Mouse (Mus musculus): ENCODE data around the gene Sec24b. TPM values are rescaled to one million over a fixed set of nuclear protein-coding genes. Genes with fewer than 3 reads are reported as not detected.

The Sec24b gene
- total and polyA plus RNA-seq, 3 experiments: 18.6 to 56.3 (median 54.4) TPM

- DNase-seq (ENCODE audit: low read depth, low spot score): no peak
- no peaks in the 10 kb centered on the region for H3K9me3 ChIP-seq (replicated peaks; ENCODE audit: insufficient read depth, low read length)
- no peaks in the 10 kb centered on the region for H3K27me3 ChIP-seq (ENCODE audit: control insufficient read depth in 1 of 2, insufficient read depth in 2 of 2, low read length in 2 of 2)
- H3K4me1 ChIP-seq (ENCODE audit: control insufficient read depth in 1 of 2, insufficient read depth in 2 of 2, low read length in 2 of 2): no peaks in the 10 kb centered on the region
- TF ChIP-seq POLR2AphosphoS2 (IDR thresholded peaks at IDR 0.05; ENCODE audit: low read length) (no peak), CHD2 (IDR thresholded peaks at IDR 0.05; ENCODE audit: low read length) (no peak), TCF12 (IDR thresholded peaks at IDR 0.05; ENCODE audit: low read depth, low read length) (no peak), MEF2A (IDR thresholded peaks at IDR 0.05; ENCODE audit: extremely low read depth, insufficient replicate concordance, low read depth, low read length, poor library complexity, severe bottlenecking) (no peak), KAT2A (conservative IDR thresholded peaks at IDR 0.05; ENCODE audit: low read depth, low read length) (no peak), EP300 (IDR thresholded peaks at IDR 0.05; ENCODE audit: low read depth in 1 of 2, low read length in 2 of 2) (no peak), MXI1 (IDR thresholded peaks at IDR 0.05; ENCODE audit: low read depth, low read length) (no peak), USF2 (IDR thresholded peaks at IDR 0.05; ENCODE audit: borderline replicate concordance in 1 of 2, insufficient read depth in 1 of 2, low read depth in 1 of 2, low read length in 2 of 2) (no peak), ZKSCAN1 (IDR thresholded peaks at IDR 0.05; ENCODE audit: low read depth, low read length) (no peak), MAX (IDR thresholded peaks at IDR 0.05; ENCODE audit: low read length) (no peak), ZNF384 (IDR thresholded peaks at IDR 0.05; ENCODE audit: low read depth, low read length) (no peak), MAZ (IDR thresholded peaks at IDR 0.05; ENCODE audit: low read depth, low read length) (no peak)
- H3K27ac ChIP-seq (ENCODE audit: control insufficient read depth, low read depth, low read length): no peak overlapping the region
- H3K79me2 ChIP-seq (ENCODE audit: control insufficient read depth, insufficient read depth, low read length, poor library complexity): no peaks in the 10 kb centered on the region
- H3K36me3 ChIP-seq (ENCODE audit: control insufficient read depth in 1 of 2, insufficient read depth in 2 of 2, low read length in 2 of 2): no peaks in the 10 kb centered on the region
- no peak overlapping the region for H3K9ac ChIP-seq (ENCODE audit: control insufficient read depth, low read depth, low read length, poor library complexity, severe bottlenecking)
- no peak overlapping the region for H3K4me3 ChIP-seq (ENCODE audit: control insufficient read depth in 1 of 2, insufficient read depth in 1 of 2, low read depth in 2 of 2, low read length in 2 of 2)
Observed at GRCm38 (mm10) chr3:129969031-129969430, 92.3 kb downstream of the Sec24b start.

DNA sequence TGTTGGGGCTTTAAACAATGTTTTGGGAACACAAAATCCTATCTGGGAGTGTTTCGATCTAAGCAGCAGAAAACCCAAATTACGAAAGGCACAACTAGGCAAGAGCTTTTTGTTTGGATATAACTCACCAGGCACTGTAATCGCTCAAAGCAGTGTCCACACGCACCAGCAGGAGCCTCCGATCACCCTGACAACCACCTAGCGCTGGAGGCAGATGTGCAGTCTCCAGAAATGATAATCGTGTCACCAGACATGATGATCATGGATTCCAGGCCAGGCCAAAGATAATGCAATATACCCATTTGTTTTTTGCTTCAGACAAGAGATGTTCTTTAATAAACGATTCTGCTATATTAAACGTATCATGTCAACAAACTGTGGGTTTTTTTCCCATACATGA lies 93.5 kb downstream of the Sec24b start:
- Histone ChIP-seq H3K4me1 (ENCODE audit: control insufficient read depth in 1 of 2, insufficient read depth in 2 of 2, low read length in 2 of 2) (no peaks in the 10 kb centered on the region), H3K4me3 (ENCODE audit: control insufficient read depth in 1 of 2, insufficient read depth in 1 of 2, low read depth in 2 of 2, low read length in 2 of 2) (no peak overlapping the region), H3K36me3 (ENCODE audit: control insufficient read depth in 1 of 2, insufficient read depth in 2 of 2, low read length in 2 of 2) (no peaks in the 10 kb centered on the region), H3K9me3 (replicated peaks; ENCODE audit: insufficient read depth, low read length) (no peaks in the 10 kb centered on the region), H3K79me2 (ENCODE audit: control insufficient read depth, insufficient read depth, low read length, poor library complexity) (no peaks in the 10 kb centered on the region), H3K9ac (ENCODE audit: control insufficient read depth, low read depth, low read length, poor library complexity, severe bottlenecking) (no peak overlapping the region), H3K27ac (ENCODE audit: control insufficient read depth, low read depth, low read length) (no peak overlapping the region), H3K27me3 (ENCODE audit: control insufficient read depth in 1 of 2, insufficient read depth in 2 of 2, low read length in 2 of 2) (no peaks in the 10 kb centered on the region)
- TF ChIP-seq ZNF384 (IDR thresholded peaks at IDR 0.05; ENCODE audit: low read depth, low read length): no peak
- no peak for TF ChIP-seq UBTF (IDR thresholded peaks at IDR 0.05; ENCODE audit: borderline replicate concordance, insufficient read depth, low read depth, low read length)
- no peak for TF ChIP-seq TCF12 (IDR thresholded peaks at IDR 0.05; ENCODE audit: low read depth, low read length)
- no peak for TF ChIP-seq ZKSCAN1 (IDR thresholded peaks at IDR 0.05; ENCODE audit: low read depth, low read length)
- TF ChIP-seq E2F4 (IDR thresholded peaks at IDR 0.05; ENCODE audit: borderline replicate concordance, low read depth, low read length): no peak
- TF ChIP-seq EP300 (IDR thresholded peaks at IDR 0.05; ENCODE audit: low read depth in 1 of 2, low read length in 2 of 2): no peak
- TF ChIP-seq MXI1 (IDR thresholded peaks at IDR 0.05; ENCODE audit: low read depth, low read length): no peak
- TF ChIP-seq RAD21 (IDR thresholded peaks at IDR 0.05; ENCODE audit: low read depth, low read length): no peak
- TF ChIP-seq KAT2A (conservative IDR thresholded peaks at IDR 0.05; ENCODE audit: low read depth, low read length): no peak
- no peak for TF ChIP-seq ZC3H11A (IDR thresholded peaks at IDR 0.05; ENCODE audit: low read depth, low read length)
- TF ChIP-seq MYC (IDR thresholded peaks at IDR 0.05; ENCODE audit: low read depth, low read length): no peak
- TF ChIP-seq CHD2 (IDR thresholded peaks at IDR 0.05; ENCODE audit: low read length): no peak
- no peak for DNase-seq (ENCODE audit: low read depth, low spot score)
